Mouse (Mus musculus): ENCODE measurements around the gene Rec114. TPM values are rescaled to one million over a fixed set of nuclear protein-coding genes. Genes with fewer than 3 reads are reported as not detected.

Gene Rec114
- polyA plus RNA-seq, 1 experiment from 2014 or later, result 0.79 TPM

DNA sequence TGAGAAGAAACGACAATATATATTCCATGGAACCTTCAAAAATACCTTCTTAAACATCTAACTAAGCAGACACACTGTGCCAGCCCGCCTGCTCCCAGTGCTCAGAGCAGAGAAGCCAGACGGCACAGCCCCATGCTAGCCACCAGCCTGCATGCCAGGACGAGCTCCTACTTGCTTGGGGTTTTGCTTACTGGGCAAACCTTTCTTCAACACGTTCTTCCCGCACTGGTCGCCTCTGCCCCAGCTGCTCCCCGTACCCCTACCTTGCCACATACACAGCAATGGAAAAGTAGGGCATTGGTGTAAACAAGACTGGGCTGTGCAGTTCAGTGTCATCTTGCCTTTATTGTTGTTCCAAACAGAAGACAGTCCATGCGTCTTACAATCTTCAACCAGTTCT is 78.3 kb downstream of the Rec114 start:
- ATAC-seq (ENCODE audit: low FRiP score, low TSS enrichment), result no peak
- H3K9ac ChIP-seq (ENCODE audit: low read length), result no peak overlapping the region
- WGBS, result 64% methylated on average over 9 of the region's 9 CpGs
- no peak overlapping the region for H3K27ac ChIP-seq (replicated peaks)
- H3K36me3 ChIP-seq (ENCODE audit: control insufficient read depth, insufficient read depth, low read length), result peaks cover 4% of the 10 kb centered on the region; the same call in 1 of the 2 replicates
- TF ChIP-seq CTCF (IDR thresholded peaks at IDR 0.05; ENCODE audit: low read depth), result no peak
- TF ChIP-seq EP300 (optimal IDR thresholded peaks at IDR 0.05), result no peak
- no peaks in the 10 kb centered on the region for H3K27me3 ChIP-seq (ENCODE audit: control insufficient read depth, insufficient read depth, low read length)
- no peak overlapping the region for H3K4me3 ChIP-seq (ENCODE audit: low read depth, low read length)
- H3K4me2 ChIP-seq (replicated peaks; ENCODE audit: low read depth), result no peak overlapping the region
- DNase-seq (ENCODE audit: low spot score), result no peak
- no peaks in the 10 kb centered on the region for H3K9me3 ChIP-seq (ENCODE audit: control insufficient read depth, low read length)
- no peaks in the 10 kb centered on the region for H3K4me1 ChIP-seq (replicated peaks; ENCODE audit: control insufficient read depth, insufficient read depth)

DNA sequence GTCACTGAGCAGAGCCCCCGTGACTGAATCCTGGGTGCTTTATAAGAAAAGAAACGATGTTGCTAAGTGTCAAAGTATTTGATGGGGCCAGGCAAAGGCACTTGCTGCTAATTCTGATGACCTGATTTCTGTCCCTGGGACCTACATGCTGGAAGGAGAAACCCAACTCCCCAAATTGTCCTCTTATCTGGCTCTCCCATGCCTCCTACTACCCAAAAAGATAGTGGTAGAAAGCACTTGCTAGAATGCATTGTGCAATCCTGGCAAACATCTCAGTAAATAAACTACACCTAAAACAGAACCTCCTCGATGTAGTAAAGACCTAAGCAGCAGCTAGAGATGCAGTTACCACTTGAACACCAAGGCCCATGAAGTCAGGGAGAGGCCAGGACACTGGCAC is 81.0 kb downstream of the Rec114 start:
- no peak overlapping the region for H3K4me2 ChIP-seq (replicated peaks; ENCODE audit: low read depth)
- ATAC-seq (ENCODE audit: low FRiP score, low TSS enrichment) (no peak), DNase-seq (ENCODE audit: low spot score) (no peak)
- H3K36me3 ChIP-seq (ENCODE audit: control insufficient read depth, insufficient read depth, low read length), result peaks cover 4% of the 10 kb centered on the region
- no peaks in the 10 kb centered on the region for H3K4me1 ChIP-seq (replicated peaks; ENCODE audit: control insufficient read depth, insufficient read depth)
- 75% methylated on average over 3 of the region's 3 CpGs for WGBS
- no peak overlapping the region for H3K27ac ChIP-seq (replicated peaks)
- TF ChIP-seq CTCF (IDR thresholded peaks at IDR 0.05; ENCODE audit: low read depth), result no peak
- no peak for TF ChIP-seq EP300 (optimal IDR thresholded peaks at IDR 0.05)
- no peaks in the 10 kb centered on the region for H3K27me3 ChIP-seq (ENCODE audit: control insufficient read depth, insufficient read depth, low read length)
- H3K9ac ChIP-seq (ENCODE audit: low read length), result no peak overlapping the region
- H3K4me3 ChIP-seq (ENCODE audit: low read depth, low read length), result no peak overlapping the region
- no peaks in the 10 kb centered on the region for H3K9me3 ChIP-seq (ENCODE audit: control insufficient read depth, low read length)

DNA sequence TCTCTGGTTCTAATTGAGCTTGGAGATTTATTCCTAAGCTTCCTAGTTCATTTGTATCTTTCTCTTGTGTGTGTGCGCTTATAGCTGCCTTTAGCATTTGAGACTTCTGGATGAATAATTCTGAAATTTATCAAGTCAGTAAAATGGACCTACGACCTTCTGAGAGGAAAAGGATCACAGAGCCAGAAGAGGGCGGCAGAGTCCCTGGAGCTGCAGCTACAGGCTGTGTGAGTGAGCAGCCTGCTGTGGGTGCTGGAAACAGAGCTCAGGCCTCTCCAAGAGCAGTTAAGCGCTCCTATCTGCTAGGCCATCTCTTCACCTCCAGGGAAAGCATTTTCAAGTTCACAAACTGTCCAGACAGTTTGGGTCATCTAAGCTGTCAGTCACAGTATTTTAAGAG is 81.8 kb downstream of the Rec114 start:
- peaks cover 7% of the 10 kb centered on the region for H3K36me3 ChIP-seq (ENCODE audit: control insufficient read depth, insufficient read depth, low read length)
- no peaks in the 10 kb centered on the region for H3K27me3 ChIP-seq (ENCODE audit: control insufficient read depth, insufficient read depth, low read length)
- DNase-seq (ENCODE audit: low spot score) (no peak), ATAC-seq (ENCODE audit: low FRiP score, low TSS enrichment) (no peak)
- TF ChIP-seq EP300 (optimal IDR thresholded peaks at IDR 0.05) (no peak), CTCF (IDR thresholded peaks at IDR 0.05; ENCODE audit: low read depth) (peak; percentile 47)
- 89% methylated on average over 4 of the region's 4 CpGs for WGBS
- no peak overlapping the region for H3K4me2 ChIP-seq (replicated peaks; ENCODE audit: low read depth)
- H3K9ac ChIP-seq (ENCODE audit: low read length), result no peak overlapping the region
- H3K27ac ChIP-seq (replicated peaks), result no peak overlapping the region
- no peaks in the 10 kb centered on the region for H3K4me1 ChIP-seq (replicated peaks; ENCODE audit: control insufficient read depth, insufficient read depth)
- H3K9me3 ChIP-seq (ENCODE audit: control insufficient read depth, low read length), result no peaks in the 10 kb centered on the region
- H3K4me3 ChIP-seq (ENCODE audit: low read depth, low read length), result no peak overlapping the region

DNA sequence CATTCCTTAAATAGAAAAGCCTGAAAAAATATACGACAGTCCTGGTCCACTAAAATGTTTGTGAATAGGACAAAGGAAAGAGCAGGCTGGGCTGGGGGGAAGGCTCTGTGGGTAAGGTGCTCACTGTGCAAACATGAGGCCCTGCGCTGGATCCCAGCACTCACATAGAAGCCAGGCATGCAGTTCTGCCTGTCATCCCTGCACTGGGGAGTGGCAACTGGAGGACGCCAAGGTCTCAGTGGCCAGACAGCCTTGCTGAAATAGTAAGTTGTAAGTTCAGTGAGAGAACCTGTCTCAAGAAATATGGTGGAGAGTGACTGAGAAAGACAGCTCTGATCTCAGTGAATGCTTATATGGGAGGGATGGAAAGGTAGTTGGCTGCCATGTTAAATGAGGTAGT is 83.1 kb downstream of the Rec114 start:
- no peak; the same call in 1 of the 2 replicates for ATAC-seq (ENCODE audit: low FRiP score, low TSS enrichment)
- Histone ChIP-seq H3K4me3 (ENCODE audit: low read depth, low read length) (no peak overlapping the region), H3K27ac (replicated peaks) (no peak overlapping the region), H3K9me3 (ENCODE audit: control insufficient read depth, low read length) (no peaks in the 10 kb centered on the region), H3K4me1 (replicated peaks; ENCODE audit: control insufficient read depth, insufficient read depth) (no peaks in the 10 kb centered on the region), H3K27me3 (ENCODE audit: control insufficient read depth, insufficient read depth, low read length) (no peaks in the 10 kb centered on the region), H3K9ac (ENCODE audit: low read length) (no peak overlapping the region), H3K36me3 (ENCODE audit: control insufficient read depth, insufficient read depth, low read length) (peaks cover 7% of the 10 kb centered on the region), H3K4me2 (replicated peaks; ENCODE audit: low read depth) (no peak overlapping the region)
- DNase-seq (ENCODE audit: low spot score), result no peak
- TF ChIP-seq CTCF (IDR thresholded peaks at IDR 0.05; ENCODE audit: low read depth), result no peak
- TF ChIP-seq EP300 (optimal IDR thresholded peaks at IDR 0.05), result no peak
- 64% methylated on average over 3 of the region's 3 CpGs for WGBS

DNA sequence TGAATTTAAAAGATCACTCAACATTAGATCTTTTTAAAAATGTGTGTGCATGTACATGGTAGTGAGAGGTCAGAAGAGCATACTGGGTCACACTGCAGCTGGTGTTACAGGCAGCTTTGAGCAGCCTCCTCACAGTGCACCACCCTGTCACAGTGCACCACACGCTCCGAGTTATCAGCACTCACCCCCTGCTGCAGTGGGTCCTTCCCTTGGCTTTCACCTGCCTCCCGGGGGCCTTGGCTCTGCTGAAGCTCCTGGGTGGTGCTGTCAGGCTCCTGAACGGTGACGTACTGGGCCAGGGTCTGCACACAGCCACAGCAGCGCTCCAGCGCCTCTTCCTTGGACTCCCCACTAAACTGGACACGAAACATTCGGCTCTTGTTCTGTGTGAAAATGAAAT is 83.8 kb downstream of the Rec114 start:
- TF ChIP-seq CTCF (IDR thresholded peaks at IDR 0.05; ENCODE audit: low read depth), result no peak
- TF ChIP-seq EP300 (optimal IDR thresholded peaks at IDR 0.05), result no peak
- no peaks in the 10 kb centered on the region for H3K9me3 ChIP-seq (ENCODE audit: control insufficient read depth, low read length)
- H3K4me3 ChIP-seq (ENCODE audit: low read depth, low read length), result no peak overlapping the region
- no peak overlapping the region for H3K27ac ChIP-seq (replicated peaks)
- 77% methylated on average over 9 of the region's 9 CpGs for WGBS
- no peaks in the 10 kb centered on the region for H3K4me1 ChIP-seq (replicated peaks; ENCODE audit: control insufficient read depth, insufficient read depth)
- no peak for DNase-seq (ENCODE audit: low spot score)
- ATAC-seq (ENCODE audit: low FRiP score, low TSS enrichment), result no peak
- no peak overlapping the region for H3K4me2 ChIP-seq (replicated peaks; ENCODE audit: low read depth)
- no peaks in the 10 kb centered on the region for H3K27me3 ChIP-seq (ENCODE audit: control insufficient read depth, insufficient read depth, low read length)
- no peak overlapping the region for H3K9ac ChIP-seq (ENCODE audit: low read length)
- H3K36me3 ChIP-seq (ENCODE audit: control insufficient read depth, insufficient read depth, low read length), result peaks cover 8% of the 10 kb centered on the region

DNA sequence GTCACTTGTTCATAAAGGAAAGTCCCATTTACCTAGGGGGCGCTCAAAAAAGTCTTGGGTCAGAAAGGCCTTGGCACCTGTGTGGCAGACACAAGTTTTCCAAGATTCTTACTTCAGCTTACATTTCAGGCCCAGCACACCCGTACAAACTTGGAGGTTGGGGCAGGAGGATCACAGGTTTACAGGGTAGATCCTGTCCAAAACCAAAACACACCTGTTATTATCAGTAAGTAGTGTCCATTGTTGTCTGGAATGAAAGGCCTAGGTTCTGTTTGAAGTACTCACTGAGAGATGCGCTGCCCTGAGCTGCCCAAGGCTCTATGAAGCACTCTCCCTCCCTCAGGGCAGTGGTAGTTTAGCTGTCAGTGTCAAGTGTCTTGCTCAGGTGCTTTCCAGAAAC is 84.4 kb downstream of the Rec114 start:
- ATAC-seq (ENCODE audit: low FRiP score, low TSS enrichment), result no peak
- Histone ChIP-seq H3K4me1 (replicated peaks; ENCODE audit: control insufficient read depth, insufficient read depth) (no peaks in the 10 kb centered on the region), H3K4me2 (replicated peaks; ENCODE audit: low read depth) (no peak overlapping the region), H3K9ac (ENCODE audit: low read length) (no peak overlapping the region), H3K36me3 (ENCODE audit: control insufficient read depth, insufficient read depth, low read length) (peaks cover 6% of the 10 kb centered on the region), H3K27me3 (ENCODE audit: control insufficient read depth, insufficient read depth, low read length) (no peaks in the 10 kb centered on the region), H3K9me3 (ENCODE audit: control insufficient read depth, low read length) (no peaks in the 10 kb centered on the region), H3K4me3 (ENCODE audit: low read depth, low read length) (no peak overlapping the region), H3K27ac (replicated peaks) (no peak overlapping the region)
- WGBS, result 81% methylated on average over 3 of the region's 3 CpGs
- DNase-seq (ENCODE audit: low spot score), result no peak
- TF ChIP-seq CTCF (IDR thresholded peaks at IDR 0.05; ENCODE audit: low read depth), result no peak
- TF ChIP-seq EP300 (optimal IDR thresholded peaks at IDR 0.05), result no peak
